Mouse (Mus musculus): ENCODE data around the gene Irf2bp1.

DNA sequence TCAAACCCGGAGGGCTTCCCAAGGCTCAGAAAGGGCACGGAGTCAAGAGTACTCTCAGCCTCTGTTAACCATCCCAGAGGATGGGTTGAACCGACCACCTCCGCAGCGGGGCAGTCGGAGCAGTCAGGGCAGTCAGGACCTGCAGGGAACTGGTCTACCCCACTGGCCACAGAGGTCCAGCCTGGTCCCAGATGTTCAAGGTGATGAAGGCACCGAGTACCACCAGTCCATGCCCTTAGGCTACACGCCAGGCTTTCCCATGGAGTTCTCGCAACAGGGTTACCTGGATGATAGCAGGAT is 50.9 kb downstream of the Irf2bp1 start:
- no peak for TF ChIP-seq POLR2A (IDR thresholded peaks at IDR 0.05; ENCODE audit: insufficient read length, low read depth)
- no peak for TF ChIP-seq MYOG (IDR thresholded peaks at IDR 0.05; ENCODE audit: control insufficient read depth in 1 of 3, insufficient read depth in 1 of 3, insufficient read length in 2 of 3, low read depth in 2 of 3)
- no peak for TF ChIP-seq E2F4 (IDR thresholded peaks at IDR 0.05; ENCODE audit: insufficient read depth)
- TF ChIP-seq MAX (IDR thresholded peaks at IDR 0.05; ENCODE audit: low read depth), result no peak
- TF ChIP-seq USF1 (IDR thresholded peaks at IDR 0.05; ENCODE audit: low read depth), result no peak
- no peak for TF ChIP-seq SRF (IDR thresholded peaks at IDR 0.05; ENCODE audit: control insufficient read depth, insufficient read length, low read depth)
- TF ChIP-seq TCF12 (IDR thresholded peaks at IDR 0.05; ENCODE audit: insufficient read depth, poor library complexity, severe bottlenecking), result no peak
- TF ChIP-seq TCF3 (IDR thresholded peaks at IDR 0.05; ENCODE audit: insufficient read length, low read depth), result no peak
- no peak for TF ChIP-seq MYOD1 (IDR thresholded peaks at IDR 0.05; ENCODE audit: control insufficient read depth in 1 of 3, insufficient read length in 2 of 3, low read depth in 2 of 3)
- TF ChIP-seq POLR2AphosphoS2 (IDR thresholded peaks at IDR 0.05; ENCODE audit: insufficient read length, low read depth), result no peak
- no peak for TF ChIP-seq CEBPB (IDR thresholded peaks at IDR 0.05; ENCODE audit: insufficient read depth, poor library complexity, severe bottlenecking)
- TF ChIP-seq REST (IDR thresholded peaks at IDR 0.05; ENCODE audit: insufficient read depth, insufficient read length), result no peak
